ENCODE assay signal across 8 mouse cellular contexts in genomic region chr16:35627992-35628607, GRCm38 (mm10).
DNase-seq lines count a peak whose midpoint lies in the region; ATAC-seq lines count a peak whose summit lies in the region.

No protein-coding gene starts in this region.

- ATAC-seq in cerebellum, adult (ENCODE audit: insufficient number of reproducible peaks, low FRiP score, low TSS enrichment) = peak; percentile 57; the same call in 1 of the 2 replicates
- ATAC-seq in forebrain, embryonic 14.5 days = peak; percentile 73
- ATAC-seq in hematopoietic stem cell, adult 5-6 weeks (replicated peaks in 1 of 2; ENCODE audit: insufficient read depth in 1 of 2, low FRiP score in 2 of 2, low TSS enrichment in 1 of 2, low read depth in 1 of 2, poor library complexity in 2 of 2, severe bottlenecking in 2 of 2) = peak; percentile 55 to 79; a peak in 2 of 4 replicates

- WGBS in forebrain, embryonic 14.5 days = 38% methylated on average over 10 of the region's 10 CpGs

- peaks cover 22% of the 10 kb centered on the region for H3K4me1 ChIP-seq in forebrain, embryonic 14.5 days (ENCODE audit: control insufficient read depth, insufficient read depth, low read length)

- no peaks in the 10 kb centered on the region for H3K9me3 ChIP-seq in forebrain, embryonic 14.5 days (replicated peaks; ENCODE audit: control insufficient read depth, low read length)

- no peaks in the 10 kb centered on the region for H3K27me3 ChIP-seq in forebrain, embryonic 14.5 days (replicated peaks; ENCODE audit: control insufficient read depth, insufficient read depth, low read length)

- DNase-seq in MN1 (ENCODE audit: low spot score) = peak; percentile 55
- DNase-seq in forebrain, embryonic 14.5 days (ENCODE audit: low spot score) = peak; percentile 81
- peak; percentile 50 for DNase-seq in layer of hippocampus, adult 9-10 months (ENCODE audit: low spot score)
- peak; percentile 86 for DNase-seq in lung, postnatal 36 days
- peak; percentile 81 for DNase-seq in right cerebral cortex, postnatal 14 days
- DNase-seq in urinary bladder, postnatal 25 days (ENCODE audit: low spot score) = peak; percentile 81

- H3K9ac ChIP-seq in forebrain, embryonic 14.5 days (ENCODE audit: low read length) = no peak overlapping the region

- peaks cover 31% of the 10 kb centered on the region for H3K36me3 ChIP-seq in forebrain, embryonic 14.5 days (ENCODE audit: control insufficient read depth, insufficient read depth, low read length)

- no peak overlapping the region for H3K27ac ChIP-seq in forebrain, embryonic 14.5 days (ENCODE audit: low read depth, low read length)

- no peak overlapping the region for H3K4me2 ChIP-seq in forebrain, embryonic 14.5 days (ENCODE audit: low read length)

- H3K4me3 ChIP-seq in forebrain, embryonic 14.5 days (ENCODE audit: low read depth, low read length) = no peak overlapping the region
